Mouse (Mus musculus): ENCODE data around the gene Pabpn1l.

DNA sequence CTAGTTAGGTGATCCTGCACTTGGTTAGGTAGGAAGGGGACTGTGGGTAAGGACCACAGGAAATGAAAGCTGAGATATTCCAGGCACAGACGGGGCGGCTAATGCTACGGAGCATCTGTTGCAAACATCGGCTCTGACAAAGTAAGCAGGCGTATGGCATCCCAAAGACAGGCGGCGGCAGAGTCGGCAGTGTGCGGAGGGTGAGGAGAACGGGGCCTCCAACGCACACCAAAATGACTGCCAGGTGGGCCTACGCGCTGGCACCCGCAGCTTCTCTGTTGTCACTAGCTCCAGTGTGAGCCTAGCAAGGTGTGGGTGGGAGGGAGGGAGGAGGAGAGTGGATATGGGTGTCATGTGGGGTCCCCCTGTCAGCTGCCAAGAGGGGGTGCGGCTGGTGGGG is 18.9 kb upstream of the Pabpn1l start:
- no peak for TF ChIP-seq CTCF (IDR thresholded peaks at IDR 0.05; ENCODE audit: low read depth, low read length)
- no peak for TF ChIP-seq GATA1 (IDR thresholded peaks at IDR 0.05; ENCODE audit: borderline replicate concordance, low read length)
- no peak for TF ChIP-seq GATA2 (IDR thresholded peaks at IDR 0.05; ENCODE audit: borderline replicate concordance, low read depth, low read length)
- TF ChIP-seq TAL1 (conservative IDR thresholded peaks at IDR 0.05; ENCODE audit: low read depth, low read length) = no peak
